Mouse (Mus musculus): Measurements from ENCODE around the gene Nme8.

Gene Nme8

DNA sequence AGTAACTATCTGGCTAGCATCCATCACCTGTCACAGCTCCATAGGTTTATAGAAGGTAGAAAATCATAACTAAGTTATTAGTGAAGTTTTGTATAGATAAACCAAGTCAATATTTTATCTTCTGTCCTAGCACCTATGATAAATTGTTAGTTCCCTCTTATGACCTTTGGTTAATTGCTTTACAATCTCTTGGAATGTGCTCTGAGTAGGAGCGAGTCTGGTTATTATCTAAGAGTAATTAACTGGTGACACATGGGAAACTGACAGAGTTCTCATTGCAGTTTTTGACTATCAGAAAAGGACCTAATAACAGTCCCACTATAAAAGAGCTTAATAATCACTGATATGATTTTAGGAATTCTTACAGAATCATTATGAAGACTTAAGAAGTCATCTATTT is 54.1 kb downstream of the Nme8 start:
- DNase-seq (ENCODE audit: low read depth, low spot score): no peak

- DNase-seq (ENCODE audit: low read depth, low spot score): no peak
These were observed 57.3 kb downstream of the Nme8 start for GRCm38 (mm10) chr13:19640203-19640851.

GRCm38 (mm10) chr13:19636131-19636530 is 61.5 kb downstream of the Nme8 start:
- no peak for DNase-seq (ENCODE audit: low read depth, low spot score)

- no peak for DNase-seq (ENCODE audit: low read depth, low spot score)
These were observed 66.6 kb downstream of the Nme8 start for GRCm38 (mm10) chr13:19630768-19631709.

DNA sequence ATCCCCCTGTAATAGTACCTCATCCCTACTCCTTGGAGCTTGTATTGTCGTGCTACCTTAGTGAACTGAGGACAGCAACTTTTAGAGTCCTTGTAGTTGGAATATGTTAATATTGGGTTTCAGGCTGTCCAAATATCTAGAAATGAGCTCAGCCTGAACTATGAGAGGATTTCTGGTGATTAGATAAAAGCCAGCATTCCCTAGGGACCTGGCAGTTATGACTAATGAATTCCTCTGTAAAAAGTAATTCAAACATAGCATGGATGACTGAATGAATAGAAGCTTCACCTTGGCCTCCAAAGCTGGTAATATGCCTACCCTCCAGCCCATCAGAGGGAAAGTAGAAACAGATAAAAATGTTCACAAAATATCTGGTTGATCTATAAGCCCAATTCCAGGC is 71.1 kb downstream of the Nme8 start:
- no peak for DNase-seq (ENCODE audit: low read depth, low spot score)

DNA sequence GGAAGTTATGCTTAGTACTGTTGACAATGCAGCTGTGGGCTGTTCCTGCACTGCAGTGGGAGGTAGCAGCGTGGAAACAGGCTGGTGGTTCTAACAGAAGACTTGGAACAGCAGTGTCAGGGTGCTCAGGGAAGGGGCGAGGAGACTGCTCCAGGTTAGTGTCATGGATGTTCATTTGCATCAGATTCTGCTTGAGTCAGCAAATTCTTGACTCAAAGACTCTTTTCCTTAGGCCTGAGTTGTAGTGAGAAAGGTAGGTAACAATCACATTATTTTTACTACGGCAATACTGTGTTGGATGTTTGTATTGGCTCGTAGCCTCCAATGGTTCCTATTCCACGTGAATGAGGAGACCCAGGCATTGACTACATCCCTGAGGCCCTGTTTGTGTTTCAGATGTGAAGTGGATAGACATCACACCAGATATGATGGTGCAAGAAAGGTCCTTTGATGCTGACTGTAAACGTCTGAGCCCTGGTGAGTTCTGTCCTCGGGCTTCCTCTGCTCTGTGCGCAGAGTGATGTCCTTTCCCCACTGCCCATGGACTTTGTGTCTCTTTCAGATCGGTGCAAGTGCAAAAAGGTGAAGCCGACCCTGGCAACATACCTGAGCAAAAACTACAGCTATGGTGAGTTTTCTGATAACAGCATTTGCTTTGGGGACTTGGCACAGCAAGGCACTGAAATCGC is 72.8 kb downstream of the Nme8 start:
- no peak for DNase-seq (ENCODE audit: low read depth, low spot score)

- DNase-seq (ENCODE audit: low read depth, low spot score): no peak
These were observed 74.2 kb downstream of the Nme8 start for GRCm38 (mm10) chr13:19623228-19623905.

GRCm38 (mm10) chr13:19622573-19623227 is 74.9 kb downstream of the Nme8 start, which contains the start of gene Sfrp4:
Gene Sfrp4 (plus strand): TSS chr13:19623104.
- no peak for DNase-seq (ENCODE audit: low read depth, low spot score)

GRCm38 (mm10) chr13:19619216-19619927 is 78.2 kb downstream of the Nme8 start, which contains the start of gene Epdr1:
Gene Epdr1 (minus strand): TSS chr13:19619927.
- DNase-seq (ENCODE audit: low read depth, low spot score): peak; percentile 63

- no peak for DNase-seq (ENCODE audit: low read depth, low spot score)
These were observed 78.8 kb downstream of the Nme8 start for GRCm38 (mm10) chr13:19618841-19619215.

GRCm38 (mm10) chr13:19618081-19618480 is 79.5 kb downstream of the Nme8 start:
- no peak for DNase-seq (ENCODE audit: low read depth, low spot score)

DNA sequence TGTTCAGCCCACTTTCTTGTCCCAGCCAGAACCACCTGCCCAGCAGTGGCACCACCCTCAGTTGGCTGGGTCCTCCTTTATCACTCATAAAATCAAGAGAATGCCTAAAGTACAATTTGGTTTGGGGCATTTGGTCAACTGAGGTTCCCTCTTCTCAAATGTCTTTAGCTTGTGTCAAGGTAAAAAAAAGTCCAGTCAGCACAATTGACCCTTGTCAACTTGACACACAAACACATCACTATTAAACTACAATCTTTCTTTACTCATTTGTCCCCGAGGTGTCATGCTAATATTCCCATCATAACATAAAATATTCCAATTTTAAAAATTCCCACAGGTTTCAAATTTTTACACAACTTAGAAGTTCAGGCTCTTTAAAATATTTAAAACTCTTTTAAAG is 83.3 kb downstream of the Nme8 start:
- DNase-seq (ENCODE audit: low read depth, low spot score): no peak

DNA sequence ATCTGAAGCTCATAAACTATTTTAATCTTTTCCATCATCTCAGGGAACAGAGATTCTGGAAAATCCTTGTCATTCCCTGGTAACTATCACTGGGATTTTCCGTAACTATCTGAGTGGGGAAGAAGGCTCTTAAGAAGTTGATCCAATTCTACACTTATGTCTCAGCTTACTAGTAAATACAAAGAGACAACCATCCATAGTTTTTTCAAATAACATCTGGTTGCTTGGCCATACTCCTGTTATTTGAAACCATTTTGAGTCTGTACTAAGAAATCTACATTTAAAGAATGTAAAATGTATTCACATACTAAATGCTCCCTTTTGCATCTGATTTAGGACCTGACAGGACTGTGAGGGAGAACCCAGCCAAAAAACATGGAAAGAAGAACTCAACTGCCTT is 84.2 kb downstream of the Nme8 start:
- no peak for DNase-seq (ENCODE audit: low read depth, low spot score)

GRCm38 (mm10) chr13:19612963-19613362 is 84.6 kb downstream of the Nme8 start:
- no peak for DNase-seq (ENCODE audit: low read depth, low spot score)

GRCm38 (mm10) chr13:19612348-19612747 is 85.2 kb downstream of the Nme8 start:
- DNase-seq (ENCODE audit: low read depth, low spot score): no peak

- no peak for DNase-seq (ENCODE audit: low read depth, low spot score)
These were observed 89.5 kb downstream of the Nme8 start for GRCm38 (mm10) chr13:19608120-19608519.

DNA sequence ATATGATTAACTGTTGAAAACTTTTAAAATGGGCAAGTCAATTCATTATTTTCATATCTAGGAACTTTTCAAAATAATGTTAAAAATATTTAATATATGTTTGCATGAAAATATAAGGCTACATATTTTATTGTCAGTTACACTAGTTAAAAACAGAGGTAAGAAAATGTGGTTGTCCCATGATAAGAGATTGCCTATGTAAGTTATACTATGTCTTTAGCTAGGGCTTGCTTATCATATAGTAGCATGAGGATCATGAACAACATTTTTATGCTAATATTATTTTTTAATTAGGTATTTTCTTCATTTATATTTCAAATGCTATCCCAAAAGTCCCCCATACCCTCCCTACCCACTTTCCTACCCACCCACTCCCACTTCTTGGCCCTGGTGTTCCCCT is 92.7 kb downstream of the Nme8 start:
- no peak for DNase-seq (ENCODE audit: low read depth, low spot score)

DNA sequence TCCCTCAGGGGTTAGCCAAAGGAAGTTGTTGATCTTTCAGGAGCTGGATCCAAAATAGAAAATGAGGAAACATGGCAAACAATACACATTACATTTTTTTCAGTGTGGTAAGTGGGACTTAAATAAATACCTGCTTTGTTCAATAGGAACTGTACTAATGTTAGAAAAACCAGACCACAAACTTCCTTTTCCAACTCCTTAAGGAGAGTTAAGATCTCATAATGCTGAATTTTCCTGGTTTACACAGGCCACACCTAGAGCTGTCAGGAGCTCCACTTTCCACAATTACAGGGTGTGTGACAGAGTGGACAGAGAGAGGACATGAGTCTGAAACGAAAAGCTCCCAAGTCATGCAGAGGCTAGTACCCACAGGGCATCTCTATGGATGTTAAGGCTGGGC is 93.9 kb downstream of the Nme8 start:
- no peak for DNase-seq (ENCODE audit: low read depth, low spot score)

DNA sequence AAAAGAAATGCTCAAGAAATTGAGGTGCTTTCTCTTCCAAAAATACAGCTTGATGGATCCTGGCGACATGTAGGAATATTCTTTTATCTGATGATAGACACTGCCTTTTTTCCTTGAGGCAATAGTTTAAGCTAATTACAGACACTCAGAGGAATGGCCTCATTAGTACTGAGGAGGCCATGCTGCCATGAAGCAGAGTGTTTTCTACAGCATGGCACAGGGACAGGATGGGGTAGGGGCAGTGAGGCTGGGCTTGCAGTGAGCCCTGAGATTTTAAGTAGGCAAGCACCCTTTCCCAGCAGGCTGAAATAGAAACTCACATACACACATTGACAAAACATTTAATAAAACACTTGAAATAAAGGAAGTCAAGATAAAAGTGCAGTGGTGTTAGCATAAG is 95.1 kb downstream of the Nme8 start:
- DNase-seq (ENCODE audit: low read depth, low spot score): no peak

GRCm38 (mm10) chr13:19599242-19599641 is 98.4 kb downstream of the Nme8 start:
- DNase-seq (ENCODE audit: low read depth, low spot score): no peak

GRCm38 (mm10) chr13:19595141-19595540 is 102.5 kb downstream of the Nme8 start:
- no peak for DNase-seq (ENCODE audit: low read depth, low spot score)
